Mouse (Mus musculus) heart, adult 18-20 months (tissue): ENCODE measurements around the gene Mtmr10. TPM values are rescaled to one million over a fixed set of nuclear protein-coding genes. Genes with fewer than 3 reads are reported as not detected.

Experiments
- DNase-seq, 2 experiments: peaks; one replicate each; pipeline ENCODE4 v3.0.0; 2021 to 2022; ENCODE audit warnings: mixed read lengths in 1 of 2
- total RNA-seq, 2 experiments: library from RNA; stranded (reverse); gene quantifications; 2 replicates each; pipeline ENCODE4 v1.2.3; 2021

Mtmr10 gene
- total RNA-seq, 2 experiments from 2014 or later, result 14.2 to 14.3 TPM

- DNase-seq, result no peak
Measured at GRCm38 (mm10) chr7:64291722-64292121, 4.3 kb downstream of the Mtmr10 start.

GRCm38 (mm10) chr7:64296286-64297010 lies 9.0 kb downstream of the Mtmr10 start:
- DNase-seq, result no peak

- DNase-seq, result no peak
Measured at GRCm38 (mm10) chr7:64310241-64310640, 22.8 kb downstream of the Mtmr10 start.

GRCm38 (mm10) chr7:64310756-64311155 lies 23.3 kb downstream of the Mtmr10 start:
- DNase-seq, result no peak

GRCm38 (mm10) chr7:64312811-64313210 lies 25.4 kb downstream of the Mtmr10 start:
- DNase-seq, result no peak

GRCm38 (mm10) chr7:64321125-64321524 lies 33.7 kb downstream of the Mtmr10 start:
- no peak for DNase-seq

- no peak for DNase-seq
Measured at GRCm38 (mm10) chr7:64321658-64322057, 34.2 kb downstream of the Mtmr10 start.

GRCm38 (mm10) chr7:64326892-64327291 lies 39.4 kb downstream of the Mtmr10 start:
- DNase-seq, result peak; percentile 72 to 93

GRCm38 (mm10) chr7:64327486-64327885 lies 40.0 kb downstream of the Mtmr10 start:
- no peak for DNase-seq

GRCm38 (mm10) chr7:64331309-64331708 lies 43.9 kb downstream of the Mtmr10 start:
- DNase-seq, result no peak

- no peak for DNase-seq
Measured at GRCm38 (mm10) chr7:64332686-64333085, 45.2 kb downstream of the Mtmr10 start.

GRCm38 (mm10) chr7:64347813-64348212 lies 60.4 kb downstream of the Mtmr10 start:
- DNase-seq, result no peak

- no peak for DNase-seq
Measured at GRCm38 (mm10) chr7:64349147-64349861, 61.9 kb downstream of the Mtmr10 start.

GRCm38 (mm10) chr7:64351087-64351486 lies 63.6 kb downstream of the Mtmr10 start:
- DNase-seq, result peak; percentile 17 to 25

- DNase-seq, result no peak
Measured at GRCm38 (mm10) chr7:64354206-64354605, 66.8 kb downstream of the Mtmr10 start.

- peak in 1 of 2 experiments; percentile 12 for DNase-seq
Measured at GRCm38 (mm10) chr7:64356661-64357060, 69.2 kb downstream of the Mtmr10 start.

GRCm38 (mm10) chr7:64357405-64357804 lies 70.0 kb downstream of the Mtmr10 start:
- DNase-seq, result peak; percentile 59 to 82

GRCm38 (mm10) chr7:64358666-64359065 lies 71.2 kb downstream of the Mtmr10 start:
- no peak for DNase-seq

- DNase-seq, result no peak
Measured at GRCm38 (mm10) chr7:64359943-64360585, 72.6 kb downstream of the Mtmr10 start.

GRCm38 (mm10) chr7:64360586-64360945 lies 73.1 kb downstream of the Mtmr10 start:
- DNase-seq, result no peak

- DNase-seq, result no peak
Measured at GRCm38 (mm10) chr7:64365863-64366262, 78.4 kb downstream of the Mtmr10 start.

- no peak for DNase-seq
Measured at GRCm38 (mm10) chr7:64369841-64370240, 82.4 kb downstream of the Mtmr10 start.
